Mouse (Mus musculus) kidney, adult 2 months (tissue): ENCODE results near the gene Atp1a2.
A peak's percentile ranks its signal among the peaks of the same experiment; 100 is the strongest.

Experiments used
- CTCF ChIP-seq: fragments of 200-500 bp; conservative IDR thresholded peaks from 2 replicates; pipeline ENCODE4 v1.5.1; 2011; ENCODE audit warnings: low read depth, mild to moderate bottlenecking, control low read depth, low read length, moderate library complexity, mixed read lengths; ENCODE audit not compliant: insufficient read depth, insufficient read length
- POLR2A ChIP-seq: fragments of 200-500 bp; IDR thresholded peaks from one replicate; pipeline ENCODE4 v1.6.1; 2011; ENCODE audit warnings: low read depth, low read length, control low read depth

DNA sequence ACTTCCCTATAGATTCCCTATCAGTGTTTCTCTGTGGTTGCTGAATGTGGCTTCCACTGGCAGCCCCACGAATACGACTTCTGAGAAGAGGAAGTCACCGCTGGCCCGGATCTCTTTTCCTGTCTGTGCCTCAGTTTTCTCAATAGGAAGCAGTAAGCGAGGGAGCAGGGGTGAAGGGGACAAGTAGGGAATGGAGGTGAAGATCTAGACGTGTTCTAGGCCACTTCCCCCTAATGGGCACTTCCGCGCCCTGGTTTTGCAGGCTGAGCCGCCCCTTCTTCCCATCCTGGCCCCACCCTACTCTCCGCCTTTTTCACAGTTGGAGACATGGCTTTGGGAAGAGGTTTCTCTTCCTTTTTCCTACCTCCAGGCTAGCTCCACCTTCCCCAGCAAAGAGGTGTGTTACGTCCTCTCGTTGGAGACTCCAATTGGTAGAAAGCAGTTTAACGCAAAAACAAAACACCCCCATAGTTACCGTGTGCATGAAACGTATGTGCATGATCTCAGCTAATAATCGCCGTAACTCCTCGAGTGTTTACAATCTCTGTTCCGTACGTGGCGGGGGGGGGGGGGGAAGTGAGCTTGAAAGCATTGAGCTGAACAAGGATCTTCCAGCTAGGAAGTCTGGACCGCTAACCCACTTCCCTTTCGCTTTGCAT, 13.5 kb upstream of the Atp1a2 start:
- TF ChIP-seq CTCF: 0 out of 2 replicates have a peak, but pooled peaks have one; percentile 8
- no peak for TF ChIP-seq POLR2A
